Mouse (Mus musculus): Measurements from ENCODE around the gene Olfr624. TPM values are rescaled to one million over a fixed set of nuclear protein-coding genes. Genes with fewer than 3 reads are reported as not detected.
"Not testable (repeated sequence)": the region's sequence is repeated elsewhere in the genome, so short reads cannot be mapped to it uniquely, and the experiment has no call there.

Gene Olfr624
- not detected in 2 replicates for polyA plus RNA-seq (2014; fragmentation: Nextera tagmentation; extraction: Ambion mirVana)

GRCm38 (mm10) chr7:103671091-103671490 lies at the start of gene Olfr624:
Gene Olfr624 (minus strand): TSS chr7:103671191.
- H3K27me3 ChIP-seq (ENCODE audit: control insufficient read depth, insufficient read depth, low read length) = no peaks in the 10 kb centered on the region
- no peak within 1 kb of the TSS for H3K9ac ChIP-seq (replicated peaks; ENCODE audit: low read length)
- ATAC-seq (ENCODE audit: low FRiP score, low TSS enrichment) (no peak), DNase-seq (no peak)
- no peak within 1 kb of the TSS for H3K4me2 ChIP-seq (ENCODE audit: low read length)
- H3K4me1 ChIP-seq (ENCODE audit: control insufficient read depth, insufficient read depth, low read length) = no peaks in the 10 kb centered on the region
- H3K9me3 ChIP-seq (ENCODE audit: control insufficient read depth, low read length) = no peaks in the 10 kb centered on the region
- WGBS = 93% methylated on average over 2 of the region's 2 CpGs
- no peak within 1 kb of the TSS for H3K27ac ChIP-seq (replicated peaks; ENCODE audit: low read depth, low read length)
- no peak within 1 kb of the TSS for H3K4me3 ChIP-seq (replicated peaks; ENCODE audit: low read depth, low read length)
- no peaks in the 10 kb centered on the region for H3K36me3 ChIP-seq (ENCODE audit: control insufficient read depth, insufficient read depth, low read length)

- H3K36me3 ChIP-seq (ENCODE audit: control insufficient read depth, insufficient read depth, low read length); DNase-seq; H3K9me3 ChIP-seq (ENCODE audit: control insufficient read depth, low read length); H3K27me3 ChIP-seq (ENCODE audit: control insufficient read depth, insufficient read depth, low read length); H3K27ac ChIP-seq (replicated peaks; ENCODE audit: low read depth, low read length); H3K9ac ChIP-seq (replicated peaks; ENCODE audit: low read length); H3K4me1 ChIP-seq (ENCODE audit: control insufficient read depth, insufficient read depth, low read length); H3K4me3 ChIP-seq (replicated peaks; ENCODE audit: low read depth, low read length); H3K4me2 ChIP-seq (ENCODE audit: low read length); ATAC-seq (ENCODE audit: low FRiP score, low TSS enrichment): not testable (repeated sequence)
- WGBS = 96% methylated on average over 1 of the region's 1 CpGs
Measured at GRCm38 (mm10) chr7:103716398-103716797, 45.4 kb upstream of the Olfr624 start.

- H3K27ac ChIP-seq (replicated peaks; ENCODE audit: low read depth, low read length) = no peak within 1 kb of the TSS
- no peaks in the 10 kb centered on the region for H3K9me3 ChIP-seq (ENCODE audit: control insufficient read depth, low read length)
- no peaks in the 10 kb centered on the region for H3K36me3 ChIP-seq (ENCODE audit: control insufficient read depth, insufficient read depth, low read length)
- no peaks in the 10 kb centered on the region for H3K4me1 ChIP-seq (ENCODE audit: control insufficient read depth, insufficient read depth, low read length)
- H3K4me2 ChIP-seq (ENCODE audit: low read length) = no peak within 1 kb of the TSS
- H3K27me3 ChIP-seq (ENCODE audit: control insufficient read depth, insufficient read depth, low read length) = no peaks in the 10 kb centered on the region
- DNase-seq (no peak), ATAC-seq (ENCODE audit: low FRiP score, low TSS enrichment) (no peak)
- H3K4me3 ChIP-seq (replicated peaks; ENCODE audit: low read depth, low read length) = no peak within 1 kb of the TSS
- H3K9ac ChIP-seq (replicated peaks; ENCODE audit: low read length) = no peak within 1 kb of the TSS
Measured at GRCm38 (mm10) chr7:103714371-103714770, 43.4 kb upstream of the Olfr624 start, which contains the start of gene Olfr243. Gene Olfr243 (plus strand): TSS chr7:103714671.

- no peaks in the 10 kb centered on the region for H3K9me3 ChIP-seq (ENCODE audit: control insufficient read depth, low read length)
- no peak overlapping the region for H3K27ac ChIP-seq (replicated peaks; ENCODE audit: low read depth, low read length)
- H3K4me3 ChIP-seq (replicated peaks; ENCODE audit: low read depth, low read length) = no peak overlapping the region
- H3K9ac ChIP-seq (replicated peaks; ENCODE audit: low read length) = no peak overlapping the region
- no peaks in the 10 kb centered on the region for H3K36me3 ChIP-seq (ENCODE audit: control insufficient read depth, insufficient read depth, low read length)
- WGBS = 27% methylated on average over 2 of the region's 2 CpGs
- no peaks in the 10 kb centered on the region for H3K27me3 ChIP-seq (ENCODE audit: control insufficient read depth, insufficient read depth, low read length)
- no peaks in the 10 kb centered on the region for H3K4me1 ChIP-seq (ENCODE audit: control insufficient read depth, insufficient read depth, low read length)
- ATAC-seq (ENCODE audit: low FRiP score, low TSS enrichment) = no peak
- DNase-seq = no peak
- no peak overlapping the region for H3K4me2 ChIP-seq (ENCODE audit: low read length)
Measured at GRCm38 (mm10) chr7:103712024-103712423, 41.0 kb upstream of the Olfr624 start.

GRCm38 (mm10) chr7:103699469-103699868 lies 28.5 kb upstream of the Olfr624 start:
- DNase-seq = peak; percentile 11
- no peak for ATAC-seq (ENCODE audit: low FRiP score, low TSS enrichment)
- H3K36me3 ChIP-seq (ENCODE audit: control insufficient read depth, insufficient read depth, low read length) = no peaks in the 10 kb centered on the region
- no peaks in the 10 kb centered on the region for H3K27me3 ChIP-seq (ENCODE audit: control insufficient read depth, insufficient read depth, low read length)
- no peak overlapping the region for H3K9ac ChIP-seq (replicated peaks; ENCODE audit: low read length)
- no peaks in the 10 kb centered on the region for H3K4me1 ChIP-seq (ENCODE audit: control insufficient read depth, insufficient read depth, low read length)
- no peaks in the 10 kb centered on the region for H3K9me3 ChIP-seq (ENCODE audit: control insufficient read depth, low read length)
- no peak overlapping the region for H3K4me2 ChIP-seq (ENCODE audit: low read length)
- no peak overlapping the region for H3K4me3 ChIP-seq (replicated peaks; ENCODE audit: low read depth, low read length)
- WGBS = 92% methylated on average over 4 of the region's 4 CpGs
- no peak overlapping the region for H3K27ac ChIP-seq (replicated peaks; ENCODE audit: low read depth, low read length)

- Histone ChIP-seq H3K4me2 (ENCODE audit: low read length) (no peak within 1 kb of the TSS), H3K4me3 (replicated peaks; ENCODE audit: low read depth, low read length) (no peak within 1 kb of the TSS), H3K9me3 (ENCODE audit: control insufficient read depth, low read length) (no peaks in the 10 kb centered on the region), H3K36me3 (ENCODE audit: control insufficient read depth, insufficient read depth, low read length) (no peaks in the 10 kb centered on the region), H3K9ac (replicated peaks; ENCODE audit: low read length) (no peak within 1 kb of the TSS), H3K27me3 (ENCODE audit: control insufficient read depth, insufficient read depth, low read length) (no peaks in the 10 kb centered on the region), H3K27ac (replicated peaks; ENCODE audit: low read depth, low read length) (no peak within 1 kb of the TSS), H3K4me1 (ENCODE audit: control insufficient read depth, insufficient read depth, low read length) (no peaks in the 10 kb centered on the region)
- DNase-seq (no peak), ATAC-seq (ENCODE audit: low FRiP score, low TSS enrichment) (no peak)
Measured at GRCm38 (mm10) chr7:103682420-103682819, 11.4 kb upstream of the Olfr624 start, which contains the start of gene Olfr625-ps1. Gene Olfr625-ps1 (plus strand): TSS chr7:103682720.

GRCm38 (mm10) chr7:103663598-103663997 lies 7.4 kb downstream of the Olfr624 start, which contains the start of gene Olfr623:
Gene Olfr623 (minus strand): TSS chr7:103663698.
- Histone ChIP-seq H3K36me3 (ENCODE audit: control insufficient read depth, insufficient read depth, low read length) (no peaks in the 10 kb centered on the region), H3K4me3 (replicated peaks; ENCODE audit: low read depth, low read length) (no peak within 1 kb of the TSS), H3K27me3 (ENCODE audit: control insufficient read depth, insufficient read depth, low read length) (no peaks in the 10 kb centered on the region), H3K9me3 (ENCODE audit: control insufficient read depth, low read length) (no peaks in the 10 kb centered on the region), H3K4me2 (ENCODE audit: low read length) (no peak within 1 kb of the TSS), H3K4me1 (ENCODE audit: control insufficient read depth, insufficient read depth, low read length) (no peaks in the 10 kb centered on the region), H3K27ac (replicated peaks; ENCODE audit: low read depth, low read length) (no peak within 1 kb of the TSS), H3K9ac (replicated peaks; ENCODE audit: low read length) (no peak within 1 kb of the TSS)
- ATAC-seq (ENCODE audit: low FRiP score, low TSS enrichment) = no peak
- no peak for DNase-seq

GRCm38 (mm10) chr7:103644070-103644469 lies 26.9 kb downstream of the Olfr624 start:
- no peaks in the 10 kb centered on the region for H3K4me1 ChIP-seq (ENCODE audit: control insufficient read depth, insufficient read depth, low read length)
- H3K9me3 ChIP-seq (ENCODE audit: control insufficient read depth, low read length) = no peaks in the 10 kb centered on the region
- no peaks in the 10 kb centered on the region for H3K27me3 ChIP-seq (ENCODE audit: control insufficient read depth, insufficient read depth, low read length)
- WGBS = 89% methylated on average over 4 of the region's 4 CpGs
- ATAC-seq (ENCODE audit: low FRiP score, low TSS enrichment) (no peak), DNase-seq (no peak)
- no peak overlapping the region for H3K4me3 ChIP-seq (replicated peaks; ENCODE audit: low read depth, low read length)
- no peak overlapping the region for H3K4me2 ChIP-seq (ENCODE audit: low read length)
- H3K27ac ChIP-seq (replicated peaks; ENCODE audit: low read depth, low read length) = no peak overlapping the region
- no peaks in the 10 kb centered on the region for H3K36me3 ChIP-seq (ENCODE audit: control insufficient read depth, insufficient read depth, low read length)
- H3K9ac ChIP-seq (replicated peaks; ENCODE audit: low read length) = no peak overlapping the region

- no peak within 1 kb of the TSS for H3K9ac ChIP-seq (replicated peaks; ENCODE audit: low read length)
- H3K27ac ChIP-seq (replicated peaks; ENCODE audit: low read depth, low read length) = no peak within 1 kb of the TSS
- H3K27me3 ChIP-seq (ENCODE audit: control insufficient read depth, insufficient read depth, low read length) = no peaks in the 10 kb centered on the region
Measured at GRCm38 (mm10) chr7:103642602-103643001, 28.4 kb downstream of the Olfr624 start, which contains the start of gene Olfr622. Gene Olfr622 (minus strand): TSS chr7:103642702.

More at GRCm38 (mm10) chr7:103642602-103643001, 28.4 kb downstream of the Olfr624 start, which contains the start of gene Olfr622:
- H3K4me1 ChIP-seq (ENCODE audit: control insufficient read depth, insufficient read depth, low read length) = no peaks in the 10 kb centered on the region
- H3K4me3 ChIP-seq (replicated peaks; ENCODE audit: low read depth, low read length) = no peak within 1 kb of the TSS
- H3K36me3 ChIP-seq (ENCODE audit: control insufficient read depth, insufficient read depth, low read length) = no peaks in the 10 kb centered on the region
- DNase-seq (no peak), ATAC-seq (ENCODE audit: low FRiP score, low TSS enrichment) (no peak)
- H3K4me2 ChIP-seq (ENCODE audit: low read length) = no peak within 1 kb of the TSS
- no peaks in the 10 kb centered on the region for H3K9me3 ChIP-seq (ENCODE audit: control insufficient read depth, low read length)
- 80% methylated on average over 1 of the region's 1 CpGs for WGBS
